ENCODE assay signal across 8 mouse cellular contexts in genomic region chr13:40723598-40723920, GRCm38 (mm10). TPM values are rescaled to one million over a fixed set of nuclear protein-coding genes. Genes with fewer than 3 reads are reported as not detected.
A peak's percentile ranks its signal among the peaks of the same experiment; 100 is the strongest.
DNase-seq lines count a peak whose midpoint lies in the region; ATAC-seq lines count a peak whose summit lies in the region.

No protein-coding gene starts in this region.

- peaks cover 78% of the 10 kb centered on the region for H3K27me3 ChIP-seq in heart, embryonic 10.5 days (ENCODE audit: insufficient read depth, poor library complexity, severe bottlenecking)
- H3K27me3 ChIP-seq in forebrain, embryonic 15.5 days, result peaks cover 83% of the 10 kb centered on the region
- peaks cover 95% of the 10 kb centered on the region for H3K27me3 ChIP-seq in liver, embryonic 15.5 days

- H3K4me3 ChIP-seq in heart, embryonic 10.5 days, result peak overlapping the region; percentile 71
- H3K4me3 ChIP-seq in forebrain, embryonic 15.5 days, result peak overlapping the region; percentile 68
- H3K4me3 ChIP-seq in liver, embryonic 15.5 days (replicated peaks), result peak overlapping the region; percentile 48

- peak overlapping the region; percentile 85 for H3K4me2 ChIP-seq in forebrain, embryonic 15.5 days (replicated peaks)
- H3K4me2 ChIP-seq in liver, embryonic 15.5 days, result peak overlapping the region; percentile 65

- DNase-seq in heart, embryonic 10.5 days (ENCODE audit: low spot score), result peak; percentile 73
- no peak for DNase-seq in heart, adult 18-20 months
- DNase-seq in 3T3-L1 (ENCODE audit: low read depth, low spot score), result peak; percentile 59
- DNase-seq in ovary, adult 18-20 months (ENCODE audit: low spot score), result no peak
- DNase-seq in lung, postnatal 36 days, result no peak

- peak overlapping the region; percentile 84 for H3K27ac ChIP-seq in heart, embryonic 10.5 days
- H3K27ac ChIP-seq in forebrain, embryonic 15.5 days (replicated peaks), result no peak overlapping the region
- H3K27ac ChIP-seq in liver, embryonic 15.5 days (replicated peaks), result no peak overlapping the region

- no peak overlapping the region for H3K9ac ChIP-seq in forebrain, embryonic 15.5 days (replicated peaks)
- H3K9ac ChIP-seq in liver, embryonic 15.5 days, result no peak overlapping the region

- no peaks in the 10 kb centered on the region for H3K9me3 ChIP-seq in heart, embryonic 10.5 days
- H3K9me3 ChIP-seq in forebrain, embryonic 15.5 days, result no peaks in the 10 kb centered on the region
- no peaks in the 10 kb centered on the region for H3K9me3 ChIP-seq in liver, embryonic 15.5 days (replicated peaks)

- H3K4me1 ChIP-seq in heart, embryonic 10.5 days, result peaks cover 18% of the 10 kb centered on the region
- H3K4me1 ChIP-seq in forebrain, embryonic 15.5 days, result peaks cover 12% of the 10 kb centered on the region; the same call in 1 of the 2 replicates
- H3K4me1 ChIP-seq in liver, embryonic 15.5 days (replicated peaks), result peaks cover 12% of the 10 kb centered on the region

- no peaks in the 10 kb centered on the region for H3K36me3 ChIP-seq in heart, embryonic 10.5 days
- no peaks in the 10 kb centered on the region for H3K36me3 ChIP-seq in forebrain, embryonic 15.5 days
- no peaks in the 10 kb centered on the region for H3K36me3 ChIP-seq in liver, embryonic 15.5 days (replicated peaks)

- peak; percentile 11; the same call in 1 of the 2 replicates for ATAC-seq in forebrain, embryonic 15.5 days (replicated peaks)
- ATAC-seq in liver, embryonic 15.5 days (ENCODE audit: insufficient read depth), result no peak
- no peak for ATAC-seq in monocyte, adult 5-6 weeks (replicated peaks; ENCODE audit: insufficient number of reproducible peaks, low FRiP score, low TSS enrichment, poor library complexity, severe bottlenecking)

- 5% methylated on average over 5 of the region's 5 CpGs for WGBS in heart, embryonic 10.5 days
- WGBS in forebrain, embryonic 15.5 days, result 4% methylated on average over 5 of the region's 5 CpGs
- 19% methylated on average over 5 of the region's 5 CpGs for WGBS in liver, embryonic 15.5 days (ENCODE audit: insufficient replicate concordance)

RNA-seq across cellular contexts. Expression of gene Tfap2a, which starts 14.6 kb away (rescaled TPM):
- polyA plus RNA-seq in heart, embryonic 10.5 days (2016; fragmentation: Nextera tagmentation; extraction: Ambion mirVana), result 1.0 and 1.6 TPM in 2 replicates
- total RNA-seq in heart, adult 18-20 months (2021), result under 1 TPM; 0.07 to 0.13 TPM
- polyA plus RNA-seq in forebrain, embryonic 15.5 days (2015; fragmentation: Nextera tagmentation; extraction: Ambion mirVana), result 0.32 and 0.33 TPM in 2 replicates
- not detected in 2 replicates for polyA plus RNA-seq in liver, embryonic 15.5 days (2015; fragmentation: Nextera tagmentation; extraction: Ambion mirVana)
- 0.10 to 0.57 TPM in 2 of 3 replicates, not detected in the other for total RNA-seq in monocyte, adult 5-6 weeks (2017)

Comparison
In these comparisons a context has a peak if more than half of its experiments do, and no peak if none do; other contexts are left out.
1. DNase-seq: peak in heart, embryonic 10.5 days (single experiment) and 3T3-L1 (single experiment); none in heart, adult 18-20 months (0 of 2), ovary, adult 18-20 months (single experiment) and lung, postnatal 36 days (single experiment).
2. Peak in every context shown above with its lines, with median percentiles within 50 percentile points of each other: H3K4me3 ChIP-seq.